Mouse (Mus musculus) CD4-positive helper T cell, adult 2 months (primary cell): ENCODE measurements around the gene Tnpo1.

Experiments used
- DNase-seq: peaks from one replicate; pipeline ENCODE4 v3.0.0-alpha.2; 2012; ENCODE audit warnings: low read depth, missing footprints, low spot score

Tnpo1 gene

DNA sequence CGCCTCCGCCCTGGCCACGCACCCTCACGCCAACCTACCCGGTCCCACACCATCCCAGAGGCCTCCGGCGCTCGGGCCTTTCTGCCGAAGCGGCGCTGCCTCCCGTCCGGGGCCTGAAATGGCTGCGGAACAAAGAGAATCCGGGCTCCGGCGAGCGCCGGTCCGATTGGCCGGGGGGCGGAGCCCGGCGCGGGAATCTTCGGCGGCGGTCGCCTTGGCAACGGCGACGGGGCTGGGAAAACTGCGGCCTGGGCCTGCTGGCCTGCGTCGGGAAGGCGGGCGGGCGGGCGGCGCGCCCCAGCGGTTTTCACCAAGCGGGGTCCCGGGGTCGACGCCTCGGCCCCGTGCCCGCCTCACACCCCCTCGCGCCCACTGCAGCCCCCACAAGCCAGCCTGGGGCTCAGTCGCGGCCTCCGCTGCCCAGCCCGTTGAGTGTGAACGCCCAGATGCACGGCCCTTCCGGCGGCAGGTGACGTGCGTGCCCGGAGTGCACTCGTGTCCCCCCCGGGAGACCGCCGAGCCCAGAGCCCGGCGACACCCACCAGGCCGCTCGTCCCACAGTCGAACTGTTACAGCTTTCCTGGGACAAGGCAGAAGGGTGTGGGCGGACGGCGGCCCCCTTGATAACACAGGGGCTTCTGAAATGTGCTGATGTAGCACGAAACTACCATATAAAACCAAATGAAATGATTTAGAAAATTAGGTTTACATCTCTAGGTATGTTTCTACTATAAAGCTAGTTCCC lies at the start of gene Tnpo1:
Gene Tnpo1, minus strand, starts transcription at position 172 of the 745 bp plus-strand sequence.
- peak; percentile 91 for DNase-seq

DNA sequence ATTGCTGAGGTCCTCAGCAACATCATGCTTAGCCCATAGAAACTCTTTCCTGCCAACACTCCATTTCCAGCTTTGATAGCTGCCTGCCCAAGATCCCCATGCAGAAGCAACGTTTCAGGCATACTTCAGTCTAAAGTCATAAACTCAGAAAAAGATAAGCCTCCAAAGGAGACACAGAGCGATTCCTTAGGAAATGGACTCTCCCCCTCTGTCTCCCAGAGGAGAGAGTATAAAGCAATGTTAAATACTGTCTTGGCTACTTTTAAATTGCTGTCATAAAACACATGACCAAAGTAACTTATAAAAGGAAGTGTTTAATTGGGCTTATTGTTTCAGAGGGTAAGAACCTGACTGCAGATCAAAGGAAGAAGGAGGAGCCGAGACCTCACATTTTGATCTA lies 45.9 kb upstream of the Tnpo1 start:
- DNase-seq: no peak

DNA sequence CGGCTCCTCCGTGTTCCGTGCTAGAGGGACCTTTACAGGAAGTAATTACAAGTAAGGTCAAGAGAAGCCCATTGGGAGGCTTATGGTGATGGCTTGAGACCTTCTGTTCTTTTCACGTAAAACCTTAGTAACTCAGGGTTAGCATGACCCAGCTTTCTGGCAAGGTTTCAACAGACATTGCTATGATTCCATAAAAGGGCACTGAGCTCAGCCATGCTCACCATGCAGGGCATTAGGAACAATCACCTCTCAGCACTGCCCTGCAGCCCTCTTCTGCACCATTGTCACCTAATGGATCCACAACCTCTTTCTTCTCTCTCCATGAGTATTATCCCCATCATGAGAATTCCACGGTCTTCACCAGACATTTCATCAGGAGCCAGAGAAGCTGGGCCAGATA lies 45.5 kb upstream of the Tnpo1 start:
- no peak for DNase-seq

DNA sequence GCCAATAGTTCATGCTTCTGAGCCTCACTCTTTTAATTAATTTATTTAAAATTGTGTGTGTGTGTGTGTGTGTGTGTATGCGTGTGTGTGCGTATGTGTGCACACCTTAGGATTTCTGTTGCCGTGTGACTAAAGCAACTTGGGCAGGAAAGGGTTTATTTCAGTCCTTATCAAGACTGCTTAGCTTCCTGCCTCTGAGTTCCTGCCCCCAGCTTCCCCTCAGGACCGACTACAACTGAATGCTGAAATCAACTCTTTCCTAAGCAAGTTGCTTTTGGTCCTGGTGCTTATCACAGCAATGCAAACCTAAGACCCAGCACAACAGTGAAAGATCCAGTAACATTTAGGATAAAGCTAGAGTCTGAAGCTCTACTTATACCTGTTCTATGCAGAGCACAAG lies 42.3 kb upstream of the Tnpo1 start:
- DNase-seq: no peak

DNA sequence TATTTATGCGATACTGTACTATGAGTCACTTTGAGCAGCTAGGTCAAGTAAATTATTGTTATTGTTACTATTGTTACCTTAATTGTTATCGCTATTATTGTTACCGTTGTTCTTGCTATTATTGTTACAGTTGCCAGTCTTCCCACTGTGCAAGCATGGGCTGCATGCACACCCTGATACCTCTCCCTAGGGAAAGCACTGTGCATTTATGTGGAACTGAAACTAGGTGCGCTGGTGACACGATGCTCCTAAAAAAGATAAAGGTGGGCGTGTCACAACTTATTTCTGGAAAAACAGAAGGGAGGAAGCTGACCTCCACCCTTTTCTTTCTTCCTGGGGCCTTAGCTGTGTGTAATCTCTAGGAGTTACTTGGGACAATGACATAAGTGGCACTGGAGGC lies 41.8 kb upstream of the Tnpo1 start:
- no peak for DNase-seq

DNA sequence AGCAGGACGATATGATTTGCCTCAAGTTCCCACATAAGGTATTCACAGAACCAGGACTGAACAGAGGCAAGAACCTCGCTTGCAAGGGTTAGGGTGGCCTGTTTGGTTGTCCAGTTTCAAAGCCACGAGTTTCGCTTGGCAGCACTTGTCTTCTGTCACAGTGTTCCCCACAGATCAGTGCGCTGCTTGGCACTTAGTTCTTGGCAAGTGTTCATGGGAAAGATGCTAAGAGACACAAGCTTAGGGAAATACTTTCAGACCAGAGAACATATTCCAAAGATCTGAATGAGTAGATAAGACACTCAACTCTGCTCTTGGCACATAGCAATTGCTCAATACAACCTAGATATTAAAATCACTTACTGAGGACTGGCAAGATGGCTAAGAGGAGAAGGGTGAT lies 40.4 kb upstream of the Tnpo1 start:
- no peak for DNase-seq

DNA sequence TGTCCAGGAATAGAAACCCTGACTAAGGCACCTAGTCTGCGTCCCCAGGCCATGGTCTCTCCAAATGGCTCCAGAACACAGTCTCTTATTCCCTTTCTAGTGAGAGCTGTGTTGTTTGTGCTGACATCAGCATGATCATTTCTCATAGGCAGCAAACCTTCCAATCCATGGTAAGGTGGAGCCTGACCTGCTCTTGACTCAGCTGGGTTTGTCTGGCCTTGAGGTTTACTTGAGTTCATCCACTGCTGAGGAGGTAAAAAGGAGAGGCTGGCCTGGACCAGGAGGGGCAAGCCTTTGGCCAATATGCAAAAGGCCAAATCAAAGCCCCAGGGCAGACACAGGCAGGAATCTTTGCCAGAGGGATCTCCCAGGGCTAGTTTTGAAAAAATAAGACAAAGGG lies 37.4 kb upstream of the Tnpo1 start:
- DNase-seq: no peak

DNA sequence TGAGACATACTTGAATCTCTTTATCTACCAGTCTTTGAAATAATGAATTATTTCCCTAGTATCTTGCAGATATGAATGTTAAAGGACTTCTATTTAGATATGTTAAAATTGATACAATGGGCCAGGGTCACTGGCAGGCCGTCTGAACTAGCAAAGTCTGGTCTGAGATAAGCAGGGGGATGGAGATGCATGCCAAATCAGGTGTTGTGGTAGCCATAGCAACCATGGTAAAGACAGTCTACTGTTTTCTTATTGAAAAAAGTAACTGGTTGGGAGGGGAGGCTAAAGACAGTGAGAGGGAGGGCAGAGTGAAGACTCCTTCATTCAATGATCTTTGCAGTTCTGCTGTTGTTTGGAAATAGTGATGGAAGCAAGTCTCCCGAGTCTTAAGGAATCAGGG lies 32.0 kb upstream of the Tnpo1 start:
- DNase-seq: no peak

DNA sequence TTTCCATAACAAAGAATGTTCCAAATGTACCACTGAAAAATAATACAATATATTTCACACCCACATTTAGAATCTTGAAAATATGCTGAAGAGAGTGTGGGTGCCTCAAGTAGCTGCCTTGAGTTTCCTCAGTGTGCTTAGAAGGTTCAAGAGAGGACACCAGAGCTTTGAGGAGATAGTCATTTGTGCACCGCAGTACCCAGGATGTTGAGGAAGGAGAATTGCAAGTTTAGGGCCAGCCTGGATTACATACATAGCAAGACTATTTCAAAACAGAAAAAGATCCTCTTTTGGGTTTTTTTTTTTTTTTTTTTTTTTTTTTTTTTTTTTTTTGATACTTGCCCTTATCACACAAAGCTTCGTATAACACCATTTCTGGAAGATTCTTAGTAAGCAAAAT lies 30.0 kb upstream of the Tnpo1 start:
- no peak for DNase-seq

DNA sequence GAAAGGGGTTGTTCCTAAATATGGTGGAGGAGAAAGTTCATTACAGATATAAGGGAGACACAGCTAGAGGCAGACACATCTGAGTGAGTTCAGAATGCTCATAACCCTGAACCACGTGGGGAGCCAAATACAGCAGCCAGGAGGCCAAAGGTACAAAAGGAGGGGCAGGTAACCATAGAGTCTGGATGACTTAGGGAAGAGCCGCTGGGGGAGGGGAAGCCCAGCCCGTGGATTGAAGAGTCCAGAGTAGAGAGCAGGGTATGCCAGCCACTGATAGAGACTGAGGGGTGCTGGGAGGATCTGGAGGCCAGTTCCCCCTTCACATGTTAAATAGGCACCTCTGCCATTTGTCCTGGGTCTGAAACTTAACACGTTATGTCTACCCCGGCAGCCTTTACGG lies 29.5 kb upstream of the Tnpo1 start:
- DNase-seq: no peak

DNA sequence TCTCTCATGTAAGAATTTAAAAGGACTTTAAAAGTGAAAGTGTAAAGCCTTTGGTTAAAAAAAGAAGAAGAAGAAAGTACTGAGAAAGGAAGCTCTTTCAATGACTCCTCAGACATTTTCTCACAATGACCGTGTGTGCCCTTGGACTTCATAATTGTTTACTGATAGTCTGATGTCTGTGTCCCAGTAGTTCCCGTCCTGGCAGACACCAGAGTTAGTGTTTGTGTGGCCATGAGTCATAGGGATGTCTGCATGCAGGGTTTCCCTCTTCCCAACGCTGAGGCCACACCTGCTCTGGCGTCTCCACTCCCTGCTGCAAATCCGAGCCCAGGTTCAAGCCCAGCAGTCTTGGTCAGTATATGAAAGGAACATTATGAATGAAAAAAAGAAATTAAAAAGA lies 29.0 kb upstream of the Tnpo1 start:
- no peak for DNase-seq

DNA sequence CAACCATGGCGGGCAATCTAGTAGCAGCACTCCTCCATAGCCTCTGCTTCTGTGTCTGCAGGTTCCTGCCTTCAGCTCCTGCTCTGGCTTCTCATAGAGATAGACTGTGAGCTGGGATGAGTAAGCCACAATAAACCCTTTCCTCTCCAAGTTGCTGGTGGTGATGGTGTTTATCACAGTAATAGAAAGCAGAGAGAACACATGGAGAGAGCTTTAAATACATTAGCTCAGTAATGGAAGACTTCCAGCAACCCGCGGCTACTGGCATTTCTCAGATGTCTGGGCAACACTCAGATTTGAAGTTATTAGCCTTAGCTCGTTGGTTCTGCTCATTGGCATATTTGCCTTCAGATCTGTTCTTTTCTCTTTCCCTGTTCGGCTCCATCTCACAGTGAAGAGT lies 27.6 kb upstream of the Tnpo1 start:
- no peak for DNase-seq

DNA sequence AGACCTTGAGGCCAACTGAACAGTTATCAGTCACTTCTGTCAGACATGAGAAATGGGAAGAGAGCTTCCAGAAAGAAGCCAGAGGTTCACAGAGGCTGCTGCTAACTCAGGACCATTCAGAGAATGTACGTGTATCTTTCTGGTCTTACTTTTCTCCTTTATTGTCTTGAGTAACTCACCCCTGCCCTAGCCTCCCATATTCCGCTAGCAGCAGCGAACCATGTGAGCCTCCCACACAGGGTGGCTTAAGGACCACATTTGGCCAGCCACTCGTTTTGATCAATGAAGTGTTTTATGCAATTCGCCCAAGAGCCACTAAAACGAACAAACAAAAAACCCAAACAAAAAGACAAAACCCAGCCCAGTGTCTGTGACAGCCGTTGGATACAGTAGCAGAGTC lies 25.8 kb upstream of the Tnpo1 start:
- no peak for DNase-seq

DNA sequence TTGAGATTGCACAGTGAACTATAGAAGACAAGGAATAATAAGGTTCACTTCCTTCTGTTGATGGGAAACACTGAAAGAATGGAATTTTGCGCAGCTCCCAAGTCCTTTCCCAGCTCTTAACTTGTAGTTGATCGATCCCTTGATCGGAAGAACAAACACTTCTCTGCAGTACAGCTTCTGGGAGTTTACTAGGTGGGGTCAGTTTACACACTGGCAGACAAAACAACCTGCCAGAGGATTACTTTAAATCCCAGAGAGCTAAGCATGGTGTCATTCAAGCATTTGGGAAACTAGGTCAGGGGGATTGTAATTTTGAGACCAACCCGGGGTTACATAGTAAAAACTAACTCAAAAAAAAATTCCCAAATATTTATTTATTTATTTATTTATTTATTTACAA lies 22.0 kb upstream of the Tnpo1 start:
- no peak for DNase-seq

DNA sequence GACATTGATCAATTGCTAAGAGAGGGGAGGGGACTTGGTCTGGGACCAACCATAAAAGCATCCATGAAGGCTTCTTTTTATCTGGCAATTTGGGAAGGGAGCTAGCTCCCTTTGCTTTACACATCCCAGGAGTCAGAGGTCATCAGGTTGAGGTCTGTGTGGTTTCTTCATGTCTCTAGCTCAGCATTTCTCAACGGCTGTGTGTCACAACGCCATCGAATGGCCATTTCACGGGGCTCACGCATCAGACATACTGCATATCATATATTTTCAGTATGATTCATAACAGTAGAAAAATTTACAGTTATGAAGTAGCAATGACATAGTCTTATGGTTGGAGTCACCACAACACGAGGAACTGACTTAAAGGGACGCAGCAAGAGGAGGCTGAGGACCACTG lies 20.2 kb upstream of the Tnpo1 start:
- DNase-seq: no peak

DNA sequence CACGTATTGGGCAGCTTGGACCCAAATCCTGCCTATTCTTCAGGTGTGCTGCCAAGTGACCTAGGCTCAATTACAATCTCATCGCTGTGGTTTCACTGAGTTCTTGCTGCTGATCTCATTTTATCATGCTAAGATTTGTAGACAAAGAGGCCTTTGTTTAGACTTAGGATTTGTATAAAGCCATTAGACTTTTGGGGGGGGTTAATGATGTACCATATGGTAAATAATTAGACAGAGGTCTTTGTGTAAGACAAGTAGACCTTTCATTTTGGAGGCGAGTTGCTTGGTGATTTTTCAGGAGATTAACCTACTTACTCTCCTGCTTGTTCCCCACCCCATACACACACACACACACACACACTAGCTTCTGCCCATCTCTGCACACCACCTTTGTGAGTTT lies 19.7 kb upstream of the Tnpo1 start:
- no peak for DNase-seq

DNA sequence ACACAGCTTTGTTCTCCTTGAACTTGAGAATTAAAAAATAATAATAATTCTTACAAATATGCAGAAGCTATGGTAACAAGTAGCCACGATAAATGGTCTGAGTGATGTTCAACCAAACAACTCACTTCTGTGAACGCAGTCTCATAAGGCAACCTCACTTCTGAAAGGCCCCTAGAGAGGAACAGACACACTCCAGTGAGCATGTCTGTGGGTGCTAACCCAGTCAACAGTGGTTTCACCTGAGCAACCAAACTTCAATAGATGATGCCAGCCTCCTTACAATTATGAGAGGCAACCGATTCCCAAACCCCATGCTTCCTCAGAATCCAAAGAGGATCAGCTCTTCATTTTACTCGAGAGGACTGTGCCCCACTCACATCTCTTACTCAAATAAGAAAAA lies 19.2 kb upstream of the Tnpo1 start:
- no peak for DNase-seq

DNA sequence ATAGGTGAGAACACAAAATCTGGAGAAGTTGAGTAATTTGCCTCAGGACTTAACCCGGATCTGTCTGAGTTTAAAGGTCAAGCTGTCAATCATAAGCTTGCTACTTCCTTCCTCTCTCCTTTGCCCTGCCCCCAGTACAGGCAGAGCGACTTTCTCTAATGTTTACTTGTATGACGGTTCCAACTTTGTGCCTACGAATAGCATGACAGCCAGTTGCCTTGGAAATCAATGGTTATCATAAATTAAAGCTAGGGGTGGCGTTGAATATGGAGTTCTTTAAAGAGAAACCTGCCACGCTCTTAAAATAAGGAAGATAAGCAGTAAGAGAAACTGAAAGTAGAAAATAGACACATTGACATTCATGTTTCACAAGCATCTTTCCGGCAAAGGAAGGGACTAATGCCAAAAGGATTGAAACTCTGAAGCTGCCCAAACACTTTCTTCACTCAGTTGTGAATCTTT lies 18.5 kb upstream of the Tnpo1 start:
- peak; percentile 78 for DNase-seq

DNA sequence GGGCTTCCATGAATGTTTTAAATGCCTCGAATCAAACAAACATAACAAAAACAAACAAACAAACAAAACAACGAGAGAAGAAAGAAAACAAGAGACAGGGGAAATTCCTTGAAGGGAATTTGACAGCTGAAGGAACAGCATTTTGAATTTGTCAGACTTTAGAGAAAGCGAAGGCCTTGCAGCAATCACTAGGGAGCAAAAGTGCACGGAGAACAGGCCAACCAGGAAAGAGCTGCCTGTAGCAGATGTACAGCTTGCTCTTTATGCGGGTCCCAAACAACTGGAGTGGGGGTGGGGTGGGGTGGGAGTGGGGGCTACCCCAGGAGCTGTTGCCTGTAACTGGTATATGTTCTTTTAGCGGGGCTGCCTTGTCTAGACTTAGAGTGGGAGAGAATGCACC lies 16.2 kb upstream of the Tnpo1 start:
- no peak for DNase-seq

DNA sequence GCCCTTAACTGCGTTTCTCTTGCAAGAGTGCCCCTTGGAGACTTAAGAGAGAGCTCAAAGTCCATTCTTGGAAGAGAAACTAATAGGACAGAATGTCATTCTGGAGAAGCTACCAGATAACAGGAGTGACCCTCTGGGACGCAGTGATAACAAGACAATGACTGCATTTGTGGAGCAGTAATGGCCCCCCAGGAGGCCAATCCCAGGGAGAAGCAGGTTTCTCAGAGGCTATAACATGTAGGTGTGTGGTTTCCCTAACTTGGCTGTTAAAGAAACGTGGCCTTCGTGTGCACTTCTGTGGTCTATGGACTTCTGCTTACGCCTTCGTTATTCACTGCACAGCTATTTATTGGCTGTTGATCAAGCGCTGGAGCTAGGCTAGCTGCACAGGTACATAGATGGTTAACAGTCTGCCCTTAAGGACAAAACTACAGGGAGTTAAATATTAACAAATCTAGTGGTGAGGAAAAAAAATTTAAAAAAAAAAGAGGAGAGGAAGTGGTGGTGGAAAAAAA lies 15.7 kb upstream of the Tnpo1 start:
- no peak for DNase-seq

DNA sequence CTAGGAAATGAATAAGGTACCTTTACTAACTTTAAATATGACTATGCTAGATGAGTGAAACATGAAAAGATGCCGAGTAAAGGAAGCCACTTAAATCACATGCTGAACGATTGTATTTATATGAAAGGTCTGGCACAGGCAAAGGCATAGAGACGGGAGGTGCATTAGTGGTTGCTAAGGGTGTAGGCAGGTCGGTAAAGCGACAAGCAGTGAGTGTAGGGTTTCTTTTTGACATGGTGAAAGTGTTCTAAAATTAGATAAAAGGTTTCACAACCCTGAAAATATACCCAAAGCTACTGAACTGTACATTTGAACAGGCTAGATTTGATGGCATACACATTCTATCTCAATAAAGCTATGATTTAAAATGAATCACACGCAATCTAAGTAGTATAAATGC lies 10.9 kb upstream of the Tnpo1 start:
- peak; percentile 19 for DNase-seq

DNA sequence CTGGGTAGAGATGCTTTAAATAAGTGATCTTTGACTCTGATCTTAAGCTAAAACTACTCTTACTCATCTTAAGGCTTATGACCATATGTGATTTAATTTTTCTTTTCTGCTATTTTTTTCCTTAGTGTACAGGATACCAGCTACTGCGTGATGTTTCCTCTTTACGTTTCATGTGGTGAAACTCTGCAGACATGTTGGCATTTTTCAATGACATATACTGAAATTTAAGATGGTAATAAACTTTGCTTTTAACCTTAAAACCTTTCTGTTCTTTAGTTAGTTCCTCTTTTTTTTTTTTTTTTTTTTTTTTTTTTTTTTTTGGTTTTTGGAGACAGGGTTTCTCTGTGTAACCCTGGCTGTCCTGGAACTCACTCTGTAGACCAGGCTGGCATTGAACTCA lies 2.7 kb upstream of the Tnpo1 start:
- DNase-seq: no peak

DNA sequence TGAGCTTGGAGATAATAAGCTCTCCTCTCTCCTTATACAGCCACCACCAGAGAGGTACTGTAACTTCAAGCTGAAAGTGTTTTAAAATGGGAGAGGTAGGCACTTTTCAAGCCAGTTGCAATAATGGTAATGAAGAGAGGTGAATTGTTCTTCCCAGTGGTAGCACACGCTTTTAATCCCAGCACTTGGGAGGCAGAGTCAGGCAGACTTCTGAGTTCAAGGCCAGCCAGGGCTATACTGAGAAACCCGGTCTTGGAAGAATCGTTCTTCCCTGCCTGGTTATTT lies 716 bp upstream of the Tnpo1 start:
- no peak for DNase-seq
